Mouse (Mus musculus): ENCODE results near the gene 4930522H14Rik. TPM values are rescaled to one million over a fixed set of nuclear protein-coding genes. Genes with fewer than 3 reads are reported as not detected.
A peak's percentile ranks its signal among the peaks of the same experiment; 100 is the strongest.

4930522H14Rik gene
- polyA plus RNA-seq, 1 experiment, result not detected

DNA sequence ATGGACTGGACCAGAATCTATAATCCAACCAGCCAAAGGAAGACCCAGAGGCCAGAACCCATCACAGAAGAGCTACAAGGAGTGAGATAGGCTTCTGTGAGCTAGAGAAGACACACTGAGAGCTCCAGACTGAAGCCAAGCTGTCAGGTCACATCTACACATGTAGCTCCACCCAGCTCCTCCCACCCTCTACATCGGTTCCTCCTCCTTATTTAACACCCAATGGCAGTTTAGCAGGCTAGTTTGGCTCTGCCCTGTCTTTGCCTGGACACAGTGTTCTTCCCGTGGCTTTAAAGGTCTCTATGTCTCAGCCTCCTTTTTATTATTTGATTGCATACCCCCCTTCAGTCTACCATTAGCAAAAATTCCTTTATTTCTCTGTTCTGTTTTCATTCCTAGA lies 16.2 kb upstream of the 4930522H14Rik start:
- H3K4me1 ChIP-seq (ENCODE audit: control insufficient read depth, insufficient read depth, low read length), result no peaks in the 10 kb centered on the region; the same call in 1 of the 2 replicates
- H3K4me3 ChIP-seq (replicated peaks; ENCODE audit: extremely low read depth, low read depth, low read length), result no peak overlapping the region
- TF ChIP-seq CTCF (IDR thresholded peaks at IDR 0.05; ENCODE audit: insufficient read depth, low read length), result no peak
- TF ChIP-seq POLR2A (IDR thresholded peaks at IDR 0.05; ENCODE audit: borderline replicate concordance, extremely low read depth, low read depth, low read length), result no peak
- WGBS, result 14% methylated on average over 2 of the region's 2 CpGs
- DNase-seq, result no peak

DNA sequence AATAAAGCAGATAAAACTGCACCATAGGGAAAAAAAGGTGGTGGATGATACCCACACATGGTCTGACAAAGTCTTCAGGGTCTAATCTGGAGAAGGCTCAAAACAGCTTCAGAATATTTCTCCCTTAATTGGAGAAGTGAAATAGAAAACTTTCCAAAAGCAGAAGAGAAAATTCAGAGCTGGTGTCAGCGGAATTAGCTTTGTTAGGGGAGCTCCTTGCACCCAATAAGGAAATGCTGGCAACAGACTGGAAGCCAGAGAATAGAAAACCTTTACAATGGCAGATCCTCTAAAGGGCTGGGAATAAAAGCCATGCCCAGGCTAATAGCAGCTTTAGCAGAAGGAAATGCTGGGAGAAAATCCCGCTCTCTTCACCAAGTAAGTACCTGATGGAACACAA lies 15.4 kb upstream of the 4930522H14Rik start:
- TF ChIP-seq CTCF (IDR thresholded peaks at IDR 0.05; ENCODE audit: insufficient read depth, low read length), result no peak
- H3K4me1 ChIP-seq (ENCODE audit: control insufficient read depth, insufficient read depth, low read length), result no peaks in the 10 kb centered on the region; the same call in 1 of the 2 replicates
- no peak overlapping the region for H3K4me3 ChIP-seq (replicated peaks; ENCODE audit: extremely low read depth, low read depth, low read length)
- whole genome bisulfite sequencing, result 80% methylated on average over 2 of the region's 2 CpGs
- DNase-seq, result no peak

DNA sequence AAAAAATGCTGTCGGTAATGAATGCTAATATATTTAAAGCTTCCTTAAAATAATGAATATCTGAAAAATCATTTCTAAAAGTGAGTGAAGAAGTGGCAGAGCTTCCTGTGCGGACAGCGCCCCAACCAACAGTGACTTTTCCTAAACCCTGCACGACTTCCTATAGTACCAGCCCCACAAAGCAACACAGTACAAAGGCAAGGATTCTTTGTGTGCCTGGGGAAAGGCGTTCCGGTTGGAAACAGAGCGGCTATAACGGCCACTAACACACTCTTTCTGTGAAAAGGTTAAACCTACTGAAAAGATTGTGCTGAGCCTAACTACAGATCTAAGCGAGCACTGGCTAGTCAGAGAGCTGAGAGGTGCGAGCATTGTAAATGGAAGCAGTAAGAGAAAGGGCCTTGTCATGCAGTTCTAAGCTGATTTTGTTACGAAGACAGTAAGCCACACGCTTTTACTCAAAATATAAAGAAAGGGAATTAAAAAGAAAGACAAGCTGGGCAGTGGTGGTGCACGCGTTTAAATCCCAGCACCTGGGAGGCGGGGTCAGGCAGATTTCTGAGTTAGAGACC lies 766 bp downstream of the 4930522H14Rik start:
- 77% methylated on average over 15 of the region's 15 CpGs for WGBS
- TF ChIP-seq POLR2A (IDR thresholded peaks at IDR 0.05; ENCODE audit: borderline replicate concordance, extremely low read depth, low read depth, low read length), result no peak
- TF ChIP-seq CTCF (IDR thresholded peaks at IDR 0.05; ENCODE audit: insufficient read depth, low read length), result no peak
- no peak for DNase-seq
- Histone ChIP-seq H3K4me1 (ENCODE audit: control insufficient read depth, insufficient read depth, low read length) (no peaks in the 10 kb centered on the region), H3K4me3 (replicated peaks; ENCODE audit: extremely low read depth, low read depth, low read length) (no peak overlapping the region)

DNA sequence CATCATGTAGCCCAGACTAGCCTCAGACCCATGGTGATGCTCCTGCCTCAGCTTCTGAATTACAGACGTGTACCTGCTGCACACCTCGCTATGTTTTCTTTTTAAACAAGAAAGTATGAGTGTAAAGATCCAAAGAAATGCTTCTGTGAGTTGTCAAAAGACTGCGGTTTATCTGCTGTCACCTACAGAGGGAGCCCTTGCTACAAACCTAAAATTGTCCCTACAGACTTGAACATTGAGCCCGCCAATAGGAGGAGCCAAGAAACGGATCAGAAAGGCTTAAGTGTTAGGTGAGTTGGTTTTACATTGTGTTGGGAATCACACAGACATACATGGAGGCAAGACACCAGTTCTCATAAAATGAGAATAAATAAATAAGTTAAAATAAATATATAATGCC lies 26.2 kb downstream of the 4930522H14Rik start:
- DNase-seq, result peak; percentile 27
- TF ChIP-seq POLR2A (IDR thresholded peaks at IDR 0.05; ENCODE audit: borderline replicate concordance, extremely low read depth, low read depth, low read length) (no peak), CTCF (IDR thresholded peaks at IDR 0.05; ENCODE audit: insufficient read depth, low read length) (peak; percentile 17; the same call in 1 of the 2 replicates)
- 3% methylated on average over 5 of the region's 5 CpGs for WGBS
- Histone ChIP-seq H3K4me1 (ENCODE audit: control insufficient read depth, insufficient read depth, low read length) (no peaks in the 10 kb centered on the region), H3K4me3 (replicated peaks; ENCODE audit: extremely low read depth, low read depth, low read length) (no peak overlapping the region)

DNA sequence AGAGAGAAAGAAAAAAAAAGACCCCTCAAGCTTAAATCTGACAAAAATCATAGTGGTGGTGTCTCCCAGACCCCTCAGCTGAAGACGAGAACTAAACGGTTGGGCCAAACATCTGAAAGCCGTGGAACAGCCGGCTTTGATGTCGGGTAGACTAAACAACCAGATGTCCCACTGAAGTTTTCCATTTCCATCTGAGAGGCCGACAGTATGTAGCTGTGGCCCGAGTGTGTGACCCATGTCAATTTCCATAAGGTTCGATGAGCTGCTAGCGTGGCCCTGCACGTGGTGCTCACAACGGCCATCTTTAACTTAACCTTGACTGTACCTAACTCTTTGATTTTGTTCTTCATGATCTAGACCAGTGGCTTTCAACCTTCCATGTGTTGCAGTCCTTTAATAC lies 32.6 kb downstream of the 4930522H14Rik start:
- no peak for DNase-seq
- TF ChIP-seq POLR2A (IDR thresholded peaks at IDR 0.05; ENCODE audit: borderline replicate concordance, extremely low read depth, low read depth, low read length) (no peak), CTCF (IDR thresholded peaks at IDR 0.05; ENCODE audit: insufficient read depth, low read length) (no peak)
- no peak overlapping the region for H3K4me3 ChIP-seq (replicated peaks; ENCODE audit: extremely low read depth, low read depth, low read length)
- no peaks in the 10 kb centered on the region for H3K4me1 ChIP-seq (ENCODE audit: control insufficient read depth, insufficient read depth, low read length)
- WGBS, result 51% methylated on average over 11 of the region's 11 CpGs

DNA sequence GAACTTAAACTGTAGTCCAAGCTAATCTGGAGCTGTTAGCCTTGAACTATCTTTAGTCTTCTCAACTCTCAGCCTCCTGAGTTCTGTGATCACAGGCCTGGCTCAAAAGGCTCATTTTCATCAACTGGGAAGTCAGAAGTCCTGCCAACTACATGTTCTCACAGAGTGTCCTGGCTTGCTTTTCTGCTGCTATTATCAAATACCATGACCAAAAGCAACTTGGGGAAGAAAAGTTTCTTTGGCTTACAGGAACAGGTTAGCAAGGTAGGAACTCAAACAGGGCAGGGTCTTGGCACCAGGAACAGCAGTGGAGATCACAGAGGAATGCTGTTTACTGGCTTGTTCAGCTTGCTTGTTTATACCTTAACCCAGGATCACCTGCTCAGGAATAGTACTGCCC lies 37.5 kb downstream of the 4930522H14Rik start:
- Histone ChIP-seq H3K4me1 (ENCODE audit: control insufficient read depth, insufficient read depth, low read length) (no peaks in the 10 kb centered on the region), H3K4me3 (replicated peaks; ENCODE audit: extremely low read depth, low read depth, low read length) (no peak overlapping the region)
- TF ChIP-seq CTCF (IDR thresholded peaks at IDR 0.05; ENCODE audit: insufficient read depth, low read length) (no peak), POLR2A (IDR thresholded peaks at IDR 0.05; ENCODE audit: borderline replicate concordance, extremely low read depth, low read depth, low read length) (no peak)
- DNase-seq, result no peak

DNA sequence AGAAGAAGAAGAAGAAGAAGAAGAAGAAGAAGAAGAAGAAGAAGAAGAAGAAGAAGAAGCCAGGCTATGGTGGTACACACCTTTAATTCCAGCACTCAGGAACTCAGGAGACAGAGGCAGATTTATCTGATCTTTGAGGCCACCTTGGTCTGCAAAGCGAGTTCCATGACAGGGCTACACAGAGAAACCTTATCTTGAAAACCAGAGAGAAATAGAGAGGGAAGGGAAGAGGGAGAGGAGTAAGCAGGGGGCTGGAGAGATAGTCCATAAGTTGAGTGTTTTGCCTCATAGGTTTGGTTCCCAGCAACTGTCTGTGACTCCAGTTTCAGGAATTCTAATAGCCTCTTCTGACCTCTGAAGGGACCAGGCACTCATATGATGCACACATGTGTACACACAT lies 42.3 kb downstream of the 4930522H14Rik start:
- no peak overlapping the region for H3K4me3 ChIP-seq (replicated peaks; ENCODE audit: extremely low read depth, low read depth, low read length)
- 52% methylated on average over 1 of the region's 1 CpGs for WGBS
- no peaks in the 10 kb centered on the region for H3K4me1 ChIP-seq (ENCODE audit: control insufficient read depth, insufficient read depth, low read length)
- no peak for DNase-seq
- TF ChIP-seq CTCF (IDR thresholded peaks at IDR 0.05; ENCODE audit: insufficient read depth, low read length), result no peak
- no peak for TF ChIP-seq POLR2A (IDR thresholded peaks at IDR 0.05; ENCODE audit: borderline replicate concordance, extremely low read depth, low read depth, low read length)

DNA sequence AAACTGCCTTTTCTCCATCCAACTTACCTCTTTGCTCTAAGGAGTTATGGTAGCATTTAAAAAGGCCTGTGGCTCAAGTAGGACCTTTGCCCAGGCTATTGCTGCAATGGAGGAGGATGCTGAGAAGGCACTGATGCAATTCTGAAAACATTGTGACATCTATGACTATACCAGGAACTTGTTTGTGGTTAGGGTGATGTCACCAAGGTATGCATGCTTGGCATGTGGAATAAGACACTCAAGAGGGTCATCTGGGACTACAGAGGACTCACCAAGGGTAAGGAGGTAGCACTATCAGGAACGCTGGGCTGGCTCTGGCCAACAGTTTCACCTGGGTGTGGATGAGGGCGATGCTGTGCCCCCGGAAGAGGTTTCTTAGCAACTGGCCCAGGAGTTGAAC lies 46.5 kb downstream of the 4930522H14Rik start, which contains the start of gene Rnf11:
Gene Rnf11, minus strand, starts transcription at position 108 of the 400 bp plus-strand sequence.
- Histone ChIP-seq H3K4me3 (replicated peaks; ENCODE audit: extremely low read depth, low read depth, low read length) (no peak within 1 kb of the TSS), H3K4me1 (ENCODE audit: control insufficient read depth, insufficient read depth, low read length) (no peaks in the 10 kb centered on the region)
- TF ChIP-seq POLR2A (IDR thresholded peaks at IDR 0.05; ENCODE audit: borderline replicate concordance, extremely low read depth, low read depth, low read length) (no peak), CTCF (IDR thresholded peaks at IDR 0.05; ENCODE audit: insufficient read depth, low read length) (no peak)
- WGBS, result 66% methylated on average over 3 of the region's 3 CpGs
- no peak for DNase-seq

DNA sequence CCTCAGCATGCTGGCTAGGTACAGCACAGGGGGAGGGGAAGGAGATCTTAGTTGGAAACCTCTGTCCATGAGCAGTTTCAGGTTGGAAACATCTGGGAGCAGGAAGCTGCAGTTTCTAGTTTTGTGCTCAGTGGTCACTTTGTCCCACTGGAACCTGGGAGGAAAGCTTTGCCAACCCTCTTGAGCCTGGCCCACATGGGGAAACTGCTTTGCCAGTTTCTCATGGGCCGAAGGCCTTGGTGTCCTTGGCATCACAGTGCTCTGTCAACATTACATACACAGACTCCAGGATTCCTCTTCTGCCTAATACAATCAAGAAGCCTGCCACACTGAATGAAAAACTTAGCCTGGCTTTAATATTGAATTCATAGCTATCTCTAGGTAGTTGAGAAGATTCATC lies 48.4 kb downstream of the 4930522H14Rik start:
- 85% methylated on average over 1 of the region's 1 CpGs for WGBS
- H3K4me3 ChIP-seq (replicated peaks; ENCODE audit: extremely low read depth, low read depth, low read length), result no peak overlapping the region
- no peaks in the 10 kb centered on the region for H3K4me1 ChIP-seq (ENCODE audit: control insufficient read depth, insufficient read depth, low read length)
- DNase-seq, result no peak
- no peak for TF ChIP-seq CTCF (IDR thresholded peaks at IDR 0.05; ENCODE audit: insufficient read depth, low read length)
- no peak for TF ChIP-seq POLR2A (IDR thresholded peaks at IDR 0.05; ENCODE audit: borderline replicate concordance, extremely low read depth, low read depth, low read length)

DNA sequence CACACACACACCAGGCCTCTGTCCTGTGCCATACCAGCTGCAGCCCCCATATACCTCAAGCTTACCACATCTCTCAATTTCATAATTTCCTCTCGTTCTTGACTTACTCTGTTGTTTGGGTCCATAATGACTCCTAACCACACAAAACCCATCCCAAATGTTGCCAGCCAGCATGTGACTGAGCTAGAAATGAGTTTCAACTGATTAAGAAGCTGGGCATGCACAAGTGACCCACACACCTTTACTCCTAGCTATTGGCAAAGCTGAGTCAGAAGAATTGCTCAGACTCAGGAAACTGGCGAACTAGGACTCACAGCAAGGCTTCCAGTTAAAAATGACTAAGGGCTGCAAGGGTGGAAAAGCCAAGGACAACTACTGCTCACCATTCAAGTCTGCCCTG lies 49.7 kb downstream of the 4930522H14Rik start:
- no peak overlapping the region for H3K4me3 ChIP-seq (replicated peaks; ENCODE audit: extremely low read depth, low read depth, low read length)
- no peak for DNase-seq
- TF ChIP-seq CTCF (IDR thresholded peaks at IDR 0.05; ENCODE audit: insufficient read depth, low read length), result no peak
- TF ChIP-seq POLR2A (IDR thresholded peaks at IDR 0.05; ENCODE audit: borderline replicate concordance, extremely low read depth, low read depth, low read length), result no peak
- 80% methylated on average over 2 of the region's 2 CpGs for WGBS
- no peaks in the 10 kb centered on the region for H3K4me1 ChIP-seq (ENCODE audit: control insufficient read depth, insufficient read depth, low read length)

Data from lung, adult 2 months (tissue).